Mouse (Mus musculus): ENCODE measurements around the gene Bricd5. TPM values are rescaled to one million over a fixed set of nuclear protein-coding genes. Genes with fewer than 3 reads are reported as not detected.

Bricd5 gene
- polyA plus RNA-seq, 1 experiment = 5.4 TPM

DNA sequence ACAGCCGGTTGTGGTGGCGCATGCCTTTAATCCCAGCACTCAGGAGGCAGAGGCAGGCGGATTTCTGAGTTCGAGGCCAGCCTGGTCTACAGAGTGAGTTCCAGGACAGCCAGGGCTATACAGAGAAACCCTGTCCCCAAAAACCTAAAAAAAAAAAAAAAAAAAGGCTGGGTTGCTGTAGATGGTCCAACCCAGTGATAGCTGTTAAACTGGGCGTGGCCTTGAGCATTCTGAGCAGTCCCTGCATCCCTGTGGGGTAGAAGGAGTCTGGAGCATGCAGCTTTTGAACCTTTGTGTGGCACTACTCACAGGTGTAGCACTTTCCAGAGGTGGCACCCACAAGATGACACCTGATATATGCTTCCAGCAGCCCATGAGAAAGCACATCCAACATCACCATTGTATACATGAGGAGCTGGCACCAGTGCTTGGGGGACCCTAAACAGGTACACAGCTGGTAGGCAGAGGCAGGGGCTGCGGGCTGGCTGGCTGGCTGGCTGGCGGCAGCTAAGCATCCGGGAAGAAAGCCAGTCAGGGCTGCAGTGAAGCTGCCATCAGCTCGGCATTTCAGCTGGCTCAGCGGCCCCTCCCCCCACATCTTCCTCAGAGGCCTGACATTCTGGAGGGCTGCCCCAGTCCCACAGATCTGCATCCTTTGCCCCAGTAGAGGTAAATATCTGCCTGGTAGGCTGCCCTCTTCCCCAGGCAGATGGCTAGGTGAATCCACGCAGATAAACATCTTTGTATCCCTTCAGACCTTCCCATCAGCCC lies 11.6 kb downstream of the Bricd5 start:
- DNase-seq (ENCODE audit: low read depth) = no peak

DNA sequence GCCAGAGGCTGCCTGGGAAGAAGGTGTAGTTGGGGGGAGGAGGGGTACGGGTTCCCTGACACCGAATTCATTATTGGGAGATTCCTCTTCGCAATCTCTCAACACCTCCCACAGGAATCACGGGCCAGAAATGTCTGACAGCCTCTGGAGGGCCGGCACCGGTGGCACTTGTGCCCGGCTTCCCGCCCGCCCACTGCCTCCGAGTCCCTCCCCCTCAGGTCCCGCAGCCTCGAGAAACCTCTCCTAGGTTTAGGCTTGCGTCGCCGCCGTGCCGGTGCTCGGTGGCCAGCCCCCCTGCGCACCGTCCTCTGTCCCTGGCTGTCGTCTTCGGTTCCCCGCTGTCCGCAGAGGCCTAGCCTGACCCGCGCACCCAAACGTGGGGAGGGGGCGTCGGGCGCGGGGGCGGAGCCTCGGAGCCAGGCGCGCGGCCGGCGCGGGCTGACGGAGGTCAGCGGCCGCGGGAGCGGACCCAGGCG lies 14.5 kb downstream of the Bricd5 start, which contains the start of gene Caskin1:
Caskin1 (plus strand) TSS at position 416 of the 476 bp plus-strand sequence.
- DNase-seq (ENCODE audit: low read depth) = no peak

DNA sequence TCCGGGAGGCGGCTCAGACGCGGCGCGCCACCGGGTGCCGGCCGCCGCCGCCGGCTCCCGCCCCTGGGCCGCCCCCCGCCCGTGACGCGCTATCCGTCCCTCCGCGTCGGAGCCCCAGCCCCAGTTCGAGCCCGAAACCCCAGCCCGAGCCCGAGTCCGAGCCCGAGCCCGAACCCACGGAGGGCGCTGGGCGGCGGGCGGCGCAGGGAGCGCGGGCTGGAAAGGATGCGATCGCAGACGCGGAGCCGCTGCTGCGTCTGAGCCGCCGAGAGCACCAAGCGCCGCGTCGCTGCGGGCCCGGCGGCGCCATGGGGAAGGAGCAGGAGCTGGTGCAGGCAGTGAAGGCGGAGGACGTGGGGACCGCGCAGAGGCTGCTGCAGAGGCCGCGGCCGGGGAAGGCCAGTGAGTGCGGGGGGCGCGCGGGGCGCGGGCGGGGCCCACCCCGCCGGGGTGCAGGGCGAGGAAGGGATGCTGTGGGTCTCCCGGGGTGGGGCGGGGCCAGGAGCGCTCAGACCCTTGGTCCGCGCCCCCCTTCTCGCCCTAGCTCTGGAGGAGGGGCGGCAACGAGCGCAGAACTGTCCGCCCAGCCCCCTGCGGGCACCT lies 15.1 kb downstream of the Bricd5 start:
- DNase-seq (ENCODE audit: low read depth) = no peak

DNA sequence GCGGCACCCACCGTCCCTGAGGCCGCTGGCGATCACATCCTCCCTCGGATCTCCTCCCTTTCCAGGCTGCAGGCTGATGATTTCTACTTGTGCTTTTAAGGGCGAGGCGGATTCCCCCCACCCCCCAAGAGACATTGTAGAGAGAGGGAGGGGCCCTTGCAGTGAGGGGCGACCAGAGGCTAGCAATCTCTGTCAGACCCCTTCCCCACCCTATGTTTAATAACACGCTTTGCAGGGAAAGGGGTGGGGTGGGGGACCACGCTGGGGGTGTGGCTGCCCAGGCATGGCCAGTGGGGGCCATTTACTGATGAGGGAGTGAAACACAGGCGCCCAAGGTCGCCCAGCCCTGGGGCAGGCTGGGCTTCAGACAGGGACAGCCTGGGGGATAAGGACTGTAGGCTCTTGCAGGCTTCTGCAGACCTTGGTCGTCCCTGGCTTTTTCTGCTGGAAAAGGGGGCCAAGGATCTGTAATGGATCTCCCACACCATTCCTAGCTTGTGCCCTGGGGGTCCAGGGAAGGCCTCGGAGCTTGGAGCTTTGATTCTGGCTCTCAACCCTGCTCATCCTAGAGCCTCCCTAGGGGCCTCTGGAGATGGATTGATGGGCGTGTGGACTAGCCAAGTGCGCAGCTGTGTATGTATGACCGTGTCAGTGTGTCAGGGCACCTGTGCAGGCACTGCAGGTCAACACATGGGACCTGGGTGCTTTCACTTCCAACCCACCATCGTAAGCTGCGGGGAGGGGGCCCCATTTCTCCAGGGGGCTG lies 15.8 kb downstream of the Bricd5 start:
- no peak for DNase-seq (ENCODE audit: low read depth)

DNA sequence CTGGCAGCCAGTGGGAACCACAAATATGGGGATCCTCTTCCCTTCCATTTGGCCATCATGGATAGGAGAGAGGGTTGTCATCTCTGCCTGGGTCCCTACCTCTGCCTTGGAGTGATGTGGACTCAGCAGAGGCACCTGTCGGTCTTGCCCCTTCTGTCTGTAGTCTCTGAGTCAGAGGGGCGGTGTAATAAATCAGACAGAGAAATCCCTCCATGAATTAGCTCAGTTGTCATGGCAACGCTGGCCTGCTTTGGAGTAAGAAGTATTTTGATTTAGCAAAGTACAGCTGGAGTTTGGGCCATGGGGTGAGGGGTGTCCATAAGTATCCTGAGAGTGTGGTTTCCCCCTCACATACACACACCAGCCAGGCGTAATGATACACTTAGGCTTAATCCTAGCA lies 16.7 kb downstream of the Bricd5 start:
- no peak for DNase-seq (ENCODE audit: low read depth)

DNA sequence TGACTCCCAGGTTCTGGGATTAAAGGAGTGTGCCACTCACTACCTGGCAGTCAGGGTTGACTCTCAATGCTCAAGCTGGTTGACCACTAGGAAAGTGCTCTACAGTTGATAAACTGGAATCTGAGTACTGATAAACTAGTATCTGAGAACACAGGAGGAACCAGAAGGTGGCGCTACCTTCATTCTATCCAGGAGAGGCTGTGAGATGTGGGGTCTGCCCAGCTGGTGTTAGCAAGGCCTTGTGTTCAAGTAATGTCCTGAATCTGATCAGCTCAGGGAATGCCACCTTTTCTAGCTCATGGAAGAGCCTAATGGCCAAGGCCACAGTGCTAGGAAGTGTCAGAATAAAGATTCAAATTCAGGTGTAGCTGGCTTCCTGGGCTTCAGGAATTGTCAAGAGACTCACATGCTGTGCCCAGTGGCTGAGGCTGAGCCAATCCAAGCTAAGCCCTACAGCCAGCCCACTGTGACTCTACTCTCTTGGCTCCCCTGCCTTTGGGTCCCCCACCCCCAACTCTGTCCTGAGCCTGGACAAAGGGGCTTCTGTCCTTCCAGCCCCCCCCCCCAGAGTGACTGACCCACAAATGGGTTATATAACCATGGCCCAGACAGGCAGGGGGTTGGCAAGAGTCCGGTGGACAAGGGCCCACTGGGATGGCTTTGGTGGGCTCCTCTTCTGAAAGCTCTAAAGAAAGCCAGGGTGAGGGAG lies 21.1 kb downstream of the Bricd5 start:
- no peak for DNase-seq (ENCODE audit: low read depth)

DNA sequence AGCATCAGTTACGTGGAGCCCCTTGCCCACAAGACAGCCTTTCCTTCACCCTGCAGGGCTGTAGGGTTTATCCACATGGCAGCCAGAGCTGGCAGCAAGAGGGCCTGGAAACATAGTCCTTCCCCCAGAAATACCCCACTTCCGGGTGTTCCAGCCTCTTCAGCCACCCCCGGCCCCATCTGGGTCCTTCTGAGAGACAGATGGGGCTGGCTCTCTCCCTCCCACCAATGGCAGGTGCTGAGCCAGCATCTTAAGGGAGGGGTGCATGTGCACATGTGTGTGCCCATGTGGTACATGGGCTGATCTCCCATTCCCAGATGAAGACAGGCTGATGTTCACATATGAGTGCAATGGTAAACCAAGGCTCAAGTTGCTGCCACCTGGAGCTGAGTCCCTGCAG lies 21.8 kb downstream of the Bricd5 start:
- no peak for DNase-seq (ENCODE audit: low read depth)

DNA sequence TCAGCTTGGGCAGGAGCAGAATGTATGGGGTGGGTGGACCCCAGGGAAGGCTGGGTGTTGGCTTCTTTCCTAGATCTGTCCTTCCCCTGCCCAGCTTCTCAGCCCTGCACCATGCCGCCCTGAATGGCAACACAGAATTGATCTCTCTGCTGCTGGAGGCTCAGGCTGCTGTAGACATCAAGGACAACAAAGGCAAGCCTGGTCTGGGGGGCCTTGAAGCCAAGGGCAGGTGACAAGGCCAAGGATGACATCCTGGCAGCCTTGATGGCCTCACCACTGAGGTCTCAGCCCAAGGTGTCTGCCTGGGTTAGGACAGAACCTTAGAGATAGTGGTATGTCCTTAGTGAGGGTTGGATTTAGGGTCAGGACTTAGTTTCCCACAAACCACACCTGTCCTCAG lies 22.3 kb downstream of the Bricd5 start:
- DNase-seq (ENCODE audit: low read depth) = no peak

DNA sequence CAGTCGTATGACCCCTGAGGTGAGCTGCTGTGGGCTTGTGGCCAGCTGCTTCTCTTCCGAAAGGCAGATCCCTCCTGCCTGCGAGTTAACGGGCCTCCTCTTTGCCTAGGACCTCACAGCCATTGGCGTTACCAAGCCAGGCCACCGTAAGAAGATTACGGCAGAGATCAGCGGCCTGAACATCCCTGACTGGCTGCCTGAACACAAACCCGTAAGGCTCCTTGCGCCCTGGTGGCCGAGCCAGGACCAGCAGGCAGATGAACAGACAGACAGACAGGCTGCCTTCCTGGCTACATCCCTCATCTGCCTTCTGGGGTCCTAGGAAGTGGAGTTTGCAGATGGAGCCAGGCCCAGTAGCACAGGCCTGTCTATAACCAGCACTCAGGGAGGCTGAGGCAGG lies 28.5 kb downstream of the Bricd5 start:
- no peak for DNase-seq (ENCODE audit: low read depth)

DNA sequence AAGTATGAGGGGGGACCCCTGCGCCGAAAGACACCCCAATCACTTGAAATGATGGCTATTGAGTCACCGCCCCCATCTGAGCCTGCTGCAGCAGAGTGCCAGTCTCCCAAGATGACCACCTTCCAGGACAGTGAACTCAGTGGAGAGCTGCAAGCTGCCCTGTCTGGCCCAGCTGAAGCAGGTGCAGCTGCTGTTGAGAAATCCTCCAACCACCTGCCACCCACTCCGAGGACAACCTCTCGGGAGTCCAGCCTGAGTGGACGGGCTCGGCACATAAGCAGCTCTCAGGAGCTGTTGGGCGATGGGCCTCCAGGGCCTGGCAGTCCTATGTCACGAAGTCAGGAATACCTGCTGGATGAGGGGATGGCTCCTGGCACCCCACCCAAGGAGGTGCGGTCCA lies 30.4 kb downstream of the Bricd5 start:
- no peak for DNase-seq (ENCODE audit: low read depth)

DNA sequence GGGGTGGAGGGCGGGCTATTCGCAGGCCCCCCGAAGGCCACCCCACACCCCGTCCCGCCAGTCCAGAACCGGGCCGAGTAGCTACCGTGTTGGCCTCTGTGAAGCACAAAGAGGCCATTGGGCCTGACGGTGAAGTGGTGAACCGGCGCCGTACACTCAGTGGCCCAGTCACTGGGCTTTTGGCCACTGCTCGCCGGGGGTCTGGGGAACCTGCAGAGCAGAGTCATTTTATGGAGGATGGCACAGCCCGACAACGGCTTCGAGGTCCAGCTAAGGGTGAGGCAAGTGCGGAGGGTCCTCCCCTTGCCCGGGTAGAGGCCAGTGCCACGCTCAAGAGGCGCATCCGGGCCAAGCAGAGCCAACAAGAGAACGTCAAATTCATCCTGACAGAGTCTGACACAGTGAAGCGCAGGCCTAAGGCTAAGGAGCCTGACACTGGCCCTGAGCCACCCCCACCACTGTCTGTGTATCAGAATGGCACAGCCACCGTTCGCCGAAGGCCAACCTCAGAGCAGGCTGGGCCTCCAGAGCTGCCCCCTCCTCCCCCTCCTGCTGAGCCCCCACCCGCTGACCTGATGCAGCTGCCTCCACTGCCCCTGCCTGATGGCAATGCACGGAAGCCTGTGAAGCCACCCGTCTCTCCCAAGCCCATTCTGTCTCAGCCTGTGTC lies 31.7 kb downstream of the Bricd5 start:
- no peak for DNase-seq (ENCODE audit: low read depth)

DNA sequence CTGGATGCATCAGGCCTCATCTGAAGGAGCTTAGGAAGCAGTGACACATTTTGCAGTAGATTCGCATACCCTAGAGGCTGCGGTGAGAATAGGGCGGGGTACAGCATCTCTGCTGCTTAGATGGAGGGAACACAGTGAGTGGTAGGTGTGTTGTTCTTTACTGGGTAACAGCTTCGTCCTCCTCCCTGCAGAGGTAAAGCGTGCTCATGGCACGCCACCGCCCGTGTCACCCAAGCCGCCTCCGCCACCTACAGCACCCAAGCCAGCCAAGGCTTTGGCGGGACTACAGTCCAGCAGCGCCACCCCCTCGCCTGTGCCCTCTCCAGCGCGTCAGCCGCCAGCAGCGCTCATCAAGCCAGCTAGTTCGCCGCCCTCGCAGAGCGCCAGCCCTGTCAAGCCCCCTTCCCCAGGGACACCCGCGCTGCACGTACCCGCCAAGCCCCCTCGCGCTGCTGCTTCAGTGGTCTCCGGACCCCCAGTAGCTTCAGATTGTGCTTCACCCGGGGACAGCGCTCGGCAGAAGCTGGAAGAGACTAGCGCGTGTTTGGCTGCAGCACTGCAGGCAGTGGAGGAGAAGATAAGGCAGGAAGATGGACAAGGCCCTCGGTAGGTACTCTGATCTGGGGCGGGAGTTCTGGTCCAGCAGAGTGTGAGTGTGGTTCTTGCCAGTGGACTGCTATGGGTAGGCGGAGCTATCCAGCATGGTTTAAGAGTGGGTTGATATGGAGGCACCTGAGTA lies 32.8 kb downstream of the Bricd5 start:
- no peak for DNase-seq (ENCODE audit: low read depth)

DNA sequence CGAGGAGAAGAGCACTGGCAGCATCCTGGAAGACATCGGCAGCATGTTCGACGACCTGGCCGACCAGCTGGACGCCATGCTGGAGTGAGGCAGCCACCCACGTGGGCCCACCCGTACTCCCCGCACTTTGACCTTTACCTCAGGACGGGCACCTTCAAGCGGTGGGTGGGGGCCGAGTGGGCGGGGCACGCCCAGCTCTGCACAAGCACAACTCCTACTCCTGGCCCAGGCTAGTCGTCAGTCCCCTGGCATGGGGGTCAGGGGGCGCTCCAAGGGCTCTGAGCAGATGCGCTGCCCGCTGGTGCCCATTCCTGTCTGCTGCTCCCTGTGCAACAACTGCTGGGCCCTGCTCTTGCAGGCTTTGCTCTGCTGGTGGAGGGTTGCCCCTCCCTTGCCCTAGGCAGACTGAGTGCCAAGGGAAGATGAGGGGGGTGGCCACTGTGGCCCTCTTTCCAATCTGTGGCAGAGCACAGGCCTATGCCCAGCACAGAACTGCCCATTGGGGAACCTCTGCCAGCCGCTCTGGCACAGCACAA lies 33.5 kb downstream of the Bricd5 start:
- DNase-seq (ENCODE audit: low read depth) = no peak

DNA sequence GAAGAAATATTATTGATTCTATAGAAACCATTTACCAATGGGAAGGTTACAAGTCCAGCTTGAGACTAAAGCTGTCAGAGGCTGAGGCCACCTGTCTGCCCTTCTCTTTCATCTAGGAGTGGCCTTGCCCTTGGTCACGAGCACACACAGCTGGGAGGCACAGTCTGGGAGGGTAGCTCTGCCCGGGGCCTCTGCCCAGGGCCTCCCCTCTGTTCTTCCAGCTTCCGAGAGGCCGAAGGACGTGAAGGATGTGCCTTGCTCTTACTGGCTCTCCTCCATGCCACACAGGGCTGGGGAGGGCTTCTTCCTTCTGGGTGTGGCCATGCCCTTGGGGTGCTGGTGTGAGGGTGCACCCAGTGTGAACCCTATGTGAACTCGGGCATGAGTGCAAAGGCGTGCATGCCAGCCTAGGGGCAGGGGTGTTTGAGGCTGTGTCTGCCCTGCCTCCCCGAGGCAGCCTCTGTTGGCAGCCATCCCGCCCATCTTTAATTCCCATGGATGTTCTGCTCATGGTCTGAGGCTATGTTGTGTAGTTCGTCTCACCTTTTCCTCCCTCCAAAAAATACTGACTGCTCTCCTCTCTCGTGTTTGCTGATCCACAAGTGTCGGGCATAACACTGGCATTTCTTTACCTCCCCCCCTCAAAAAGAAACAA lies 34.2 kb downstream of the Bricd5 start:
- DNase-seq (ENCODE audit: low read depth) = no peak

DNA sequence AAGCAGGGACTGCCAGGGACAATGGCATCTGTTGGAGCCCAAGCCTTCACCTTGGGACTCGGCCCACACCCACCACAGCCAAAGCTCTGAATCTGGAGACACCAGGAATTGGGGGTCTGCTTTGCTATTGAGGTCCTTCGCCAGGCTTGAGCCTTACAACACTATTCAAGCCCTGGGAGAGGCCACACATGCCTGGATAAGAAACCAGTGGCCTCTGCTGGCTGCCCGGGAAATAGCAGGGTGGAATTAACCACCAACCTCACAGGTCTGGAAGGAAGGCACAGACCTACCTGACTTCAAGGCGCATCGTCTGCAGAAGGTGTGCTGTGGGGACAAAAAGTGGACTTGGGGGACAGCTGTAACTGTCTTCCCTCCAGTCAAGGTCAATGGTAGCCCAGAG lies 39.9 kb downstream of the Bricd5 start:
- DNase-seq (ENCODE audit: low read depth) = no peak

DNA sequence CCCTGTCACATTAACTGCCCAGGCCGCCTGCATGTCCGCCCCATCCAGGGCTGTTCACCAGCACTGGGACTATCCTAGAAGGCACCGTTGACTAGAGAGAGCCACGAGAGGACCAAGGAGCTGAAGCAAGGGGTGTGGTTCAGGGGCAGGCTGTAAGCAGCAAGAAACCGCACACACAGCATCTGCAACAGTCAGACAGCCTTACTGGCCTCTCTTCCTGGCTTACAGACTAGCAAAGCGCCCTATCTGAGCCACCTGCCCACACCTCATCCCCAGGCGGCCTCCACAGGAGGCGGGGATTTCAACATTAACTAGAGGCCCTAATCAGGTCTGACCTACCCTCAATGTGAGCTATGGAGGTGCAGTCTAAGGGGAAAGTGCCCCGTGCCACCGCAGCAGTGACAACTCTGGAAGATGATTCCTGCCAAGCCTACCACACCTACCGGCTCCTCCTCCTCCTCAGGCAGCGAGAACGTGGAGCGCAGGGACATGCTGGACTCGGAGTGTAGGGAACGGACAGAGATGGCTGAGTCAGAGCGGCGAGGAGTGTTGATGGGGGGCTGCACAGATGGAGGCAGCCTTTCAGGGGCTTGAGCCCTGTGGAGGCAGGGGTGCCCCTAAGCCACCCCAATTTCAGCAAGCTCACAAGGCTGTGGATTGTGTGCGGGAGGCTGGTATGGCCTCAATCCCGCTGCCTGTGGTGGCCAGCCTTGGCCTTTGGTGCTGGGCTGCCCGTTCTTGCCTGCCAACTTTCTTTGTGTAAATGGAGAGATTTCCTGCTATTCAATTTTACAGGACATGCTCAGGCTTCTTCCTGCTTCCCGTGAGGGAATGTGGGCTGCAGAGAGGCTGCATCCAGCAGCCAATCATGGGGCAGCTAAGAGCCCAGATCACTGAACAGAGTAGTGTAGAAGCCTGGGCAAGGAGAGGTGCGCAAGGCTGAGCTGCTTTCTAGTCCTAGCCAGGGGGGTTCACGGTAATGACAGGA lies 40.9 kb downstream of the Bricd5 start:
- DNase-seq (ENCODE audit: low read depth) = no peak

DNA sequence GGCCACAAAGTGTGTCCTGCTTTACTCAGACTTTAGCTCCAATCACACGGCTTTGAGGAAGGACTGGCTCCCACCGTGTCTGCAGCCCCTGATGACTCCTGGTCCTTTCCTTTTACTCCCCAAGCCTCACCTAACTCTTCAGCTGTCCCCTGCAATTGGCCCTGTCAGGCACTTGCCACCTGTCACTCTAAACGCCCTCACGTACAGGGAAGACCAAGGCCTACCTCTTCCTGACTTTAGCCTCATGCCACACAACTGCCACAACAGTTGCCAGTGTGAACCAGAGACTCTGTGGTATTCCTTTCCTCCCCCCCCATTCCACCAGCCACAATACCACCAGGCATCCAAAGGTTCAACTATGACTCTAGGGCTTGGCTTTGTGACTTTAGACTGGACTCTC lies 46.8 kb downstream of the Bricd5 start:
- DNase-seq (ENCODE audit: low read depth) = no peak

DNA sequence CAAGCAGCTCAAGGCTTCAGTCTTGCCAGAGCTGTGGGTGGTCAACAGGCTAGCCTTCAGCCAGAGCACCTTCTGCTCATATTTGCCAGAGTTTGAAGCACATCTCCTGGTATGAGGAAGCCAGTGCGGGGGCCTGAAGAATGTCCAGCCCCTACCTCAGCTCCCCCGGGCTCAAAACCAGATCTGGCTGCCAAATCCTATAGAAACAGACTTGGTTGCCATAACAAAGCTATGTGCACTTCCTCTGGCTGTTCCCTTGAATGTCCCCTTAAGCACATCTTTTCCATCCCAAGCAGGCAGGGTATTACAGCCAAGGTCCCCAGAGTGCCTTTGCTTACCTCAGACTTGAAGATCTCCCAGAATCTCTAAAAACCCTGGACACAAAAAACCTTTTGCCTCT lies 51.0 kb downstream of the Bricd5 start:
- DNase-seq (ENCODE audit: low read depth) = no peak
